Mouse (Mus musculus) adrenal gland (tissue): ENCODE results near the gene Fggy.

Experiments
- intact Hi-C: fragments of 180-260 bp; cut with DNase I; formaldehyde crosslinking; loops from one replicate; pipeline ENCODE4 v1.15.1; 2025

Gene Fggy

GRCm38 (mm10) chr4:95588722-95589283 is 31.5 kb downstream of the Fggy start:
- intact Hi-C loops: no loop called here

- intact Hi-C loops: no loop called here
Measured at GRCm38 (mm10) chr4:95590878-95591277, 33.6 kb downstream of the Fggy start.

GRCm38 (mm10) chr4:95597208-95597607 is 39.9 kb downstream of the Fggy start:
- intact Hi-C loops: no loop called here

GRCm38 (mm10) chr4:95601776-95602175 is 44.5 kb downstream of the Fggy start:
- intact Hi-C loops: loop anchor here (2.0 kb wide), 1 partner anchor 35 kb away; no protein-coding TSS in a partner anchor

GRCm38 (mm10) chr4:95603254-95603653 is 45.9 kb downstream of the Fggy start:
- intact Hi-C loops: loop anchor here (2.0 kb wide), 1 partner anchor 36 kb away; no protein-coding TSS in a partner anchor

GRCm38 (mm10) chr4:95610663-95611062 is 53.4 kb downstream of the Fggy start:
- intact Hi-C loops: no loop called here

- intact Hi-C loops: no loop called here
Measured at GRCm38 (mm10) chr4:95611390-95611789, 54.1 kb downstream of the Fggy start.

- intact Hi-C loops: no loop called here
Measured at GRCm38 (mm10) chr4:95621046-95621445, 63.7 kb downstream of the Fggy start.

GRCm38 (mm10) chr4:95624696-95625095 is 67.4 kb downstream of the Fggy start:
- intact Hi-C loops: no loop called here

- intact Hi-C loops: no loop called here
Measured at GRCm38 (mm10) chr4:95625651-95626050, 68.3 kb downstream of the Fggy start.

- intact Hi-C loops: no loop called here
Measured at GRCm38 (mm10) chr4:95626186-95626585, 68.9 kb downstream of the Fggy start.

- intact Hi-C loops: no loop called here
Measured at GRCm38 (mm10) chr4:95634903-95635302, 77.6 kb downstream of the Fggy start.

GRCm38 (mm10) chr4:95636937-95637749 is 79.8 kb downstream of the Fggy start:
- intact Hi-C loops: no loop called here

- intact Hi-C loops: no loop called here
Measured at GRCm38 (mm10) chr4:95638063-95638462, 80.8 kb downstream of the Fggy start.

GRCm38 (mm10) chr4:95640831-95641230 is 83.5 kb downstream of the Fggy start:
- intact Hi-C loops: loop anchor here (5.0 to 10.0 kb wide), 4 partner anchors 81 to 589 kb away; partner anchors contain the start of gene Jun

- intact Hi-C loops: loop anchor here (5.0 to 10.0 kb wide), 4 partner anchors 78 to 592 kb away; partner anchors contain the start of gene Jun
Measured at GRCm38 (mm10) chr4:95644048-95644447, 86.7 kb downstream of the Fggy start.

- intact Hi-C loops: loop anchor here (10.0 kb wide), 1 partner anchor 226 kb away; no protein-coding TSS in a partner anchor
Measured at GRCm38 (mm10) chr4:95648801-95649551, 91.7 kb downstream of the Fggy start.

GRCm38 (mm10) chr4:95649552-95649905 is 92.2 kb downstream of the Fggy start:
- intact Hi-C loops: loop anchor here (10.0 kb wide), 1 partner anchor 225 kb away; no protein-coding TSS in a partner anchor

GRCm38 (mm10) chr4:95649980-95650379 is 92.7 kb downstream of the Fggy start:
- intact Hi-C loops: loop anchor here (10.0 kb wide), 1 partner anchor 225 kb away; no protein-coding TSS in a partner anchor

GRCm38 (mm10) chr4:95652044-95652443 is 94.7 kb downstream of the Fggy start:
- intact Hi-C loops: no loop called here

- intact Hi-C loops: no loop called here
Measured at GRCm38 (mm10) chr4:95653296-95653912, 96.1 kb downstream of the Fggy start.
